32 mouse cellular contexts compared by ENCODE assay signal in genomic region chr2:131895106-131895505, GRCm38 (mm10). TPM values are rescaled to one million over a fixed set of nuclear protein-coding genes. Genes with fewer than 3 reads are reported as not detected.
A peak's percentile ranks its signal among the peaks of the same experiment; 100 is the strongest.
DNase-seq lines count a peak whose midpoint lies in the region; ATAC-seq lines count a peak whose summit lies in the region.
"Had no signal": no experiment of that assay in that cellular context is flagged by ENCODE, and none has a peak within 500 bp of the region (broad histone marks: within the 10 kb centered on the region; RNA-seq: fewer than 3 reads in every experiment).

No protein-coding gene starts in this region.

- peaks cover 20% of the 10 kb centered on the region for H3K4me1 ChIP-seq in heart, embryonic 12.5 days (replicated peaks)
- peaks cover 5% of the 10 kb centered on the region; the same call in 1 of the 2 replicates for H3K4me1 ChIP-seq in midbrain, embryonic 11.5 days (ENCODE audit: control insufficient read depth, insufficient read depth, low read length)
- H3K4me1 ChIP-seq in midbrain, embryonic 10.5 days = peaks cover 21% of the 10 kb centered on the region
- H3K4me1 ChIP-seq: intestine, embryonic 15.5 days had no signal

- no peak for DNase-seq in heart, postnatal 14 days
- peak; percentile 66 for DNase-seq in midbrain, embryonic 11.5 days (ENCODE audit: low spot score, missing footprints)
- DNase-seq in midbrain, embryonic 10.5 days (ENCODE audit: low spot score) = no peak
- DNase-seq in yolk sac, embryonic 10.5 days (ENCODE audit: low spot score) = peak; percentile 47
- DNase-seq in adrenal gland, adult 18-20 months (ENCODE audit: low spot score in 2 of 2) = no peak
- DNase-seq: adrenal gland, postnatal 10 days; adrenal gland, postnatal 36 days; B cell, adult 2 months; cerebellum, adult 18-20 months; cerebellum, adult 9-10 months; cerebellum, postnatal 14 days; forebrain, postnatal 0 days; gastrocnemius, adult 2 months; gastrocnemius, postnatal 14 days had no signal

- ATAC-seq in heart, embryonic 12.5 days (ENCODE audit: insufficient number of reproducible peaks, low FRiP score) = no peak
- ATAC-seq in midbrain, embryonic 11.5 days (ENCODE audit: low FRiP score) = no peak
- ATAC-seq: activated CD4-positive, CD25-positive, alpha-beta regulatory T cell, adult 4 months; forebrain, embryonic 14.5 days; forebrain, postnatal 0 days; hindbrain, embryonic 16.5 days; intestine, embryonic 15.5 days had no signal

- no peak overlapping the region for H3K4me3 ChIP-seq in heart, embryonic 12.5 days
- no peak overlapping the region for H3K4me3 ChIP-seq in midbrain, embryonic 11.5 days (ENCODE audit: low read depth, low read length)
- H3K4me3 ChIP-seq in midbrain, embryonic 10.5 days = no peak overlapping the region
- H3K4me3 ChIP-seq: gastrocnemius, adult 2 months; heart, embryonic 13.5 days; hindbrain, embryonic 10.5 days; hindbrain, embryonic 13.5 days; intestine, embryonic 15.5 days had no signal

- no peaks in the 10 kb centered on the region for H3K27me3 ChIP-seq in heart, embryonic 12.5 days (replicated peaks)
- H3K27me3 ChIP-seq in midbrain, embryonic 11.5 days (ENCODE audit: control insufficient read depth, insufficient read depth, low read length) = no peaks in the 10 kb centered on the region; the same call in 1 of the 2 replicates
- H3K27me3 ChIP-seq in midbrain, embryonic 10.5 days (ENCODE audit: low read depth, poor library complexity, severe bottlenecking) = no peaks in the 10 kb centered on the region
- H3K27me3 ChIP-seq: heart, embryonic 13.5 days; hindbrain, embryonic 13.5 days; intestine, embryonic 15.5 days had no signal

- no peaks in the 10 kb centered on the region for H3K9me3 ChIP-seq in heart, embryonic 12.5 days (replicated peaks)
- no peaks in the 10 kb centered on the region for H3K9me3 ChIP-seq in midbrain, embryonic 11.5 days (ENCODE audit: control insufficient read depth, low read length)
- H3K9me3 ChIP-seq in midbrain, embryonic 10.5 days (replicated peaks) = no peaks in the 10 kb centered on the region
- H3K9me3 ChIP-seq: G1E; heart, embryonic 13.5 days; hindbrain, embryonic 10.5 days; hindbrain, embryonic 13.5 days; intestine, embryonic 15.5 days had no signal

- 36% methylated on average over 2 of the region's 2 CpGs for WGBS in heart, embryonic 12.5 days
- 77% methylated on average over 2 of the region's 2 CpGs for WGBS in midbrain, embryonic 11.5 days
- 87% methylated on average over 2 of the region's 2 CpGs for WGBS in midbrain, embryonic 10.5 days

- H3K4me2 ChIP-seq in heart, embryonic 12.5 days = no peak overlapping the region
- no peak overlapping the region for H3K4me2 ChIP-seq in midbrain, embryonic 11.5 days
- H3K4me2 ChIP-seq: heart, embryonic 13.5 days; hindbrain, embryonic 13.5 days; intestine, embryonic 15.5 days had no signal

- H3K27ac ChIP-seq in heart, embryonic 12.5 days (ENCODE audit: poor library complexity, severe bottlenecking) = 0 out of 2 replicates have a peak overlapping the region, but pooled peaks have one; percentile 6
- no peak overlapping the region for H3K27ac ChIP-seq in midbrain, embryonic 11.5 days (ENCODE audit: low read depth, low read length)
- H3K27ac ChIP-seq in midbrain, embryonic 10.5 days (replicated peaks) = no peak overlapping the region
- H3K27ac ChIP-seq: gastrocnemius, adult 2 months; heart, embryonic 13.5 days; hindbrain, embryonic 10.5 days; hindbrain, embryonic 13.5 days; intestine, embryonic 15.5 days had no signal

- no peaks in the 10 kb centered on the region for H3K36me3 ChIP-seq in heart, embryonic 12.5 days
- no peaks in the 10 kb centered on the region for H3K36me3 ChIP-seq in midbrain, embryonic 11.5 days (ENCODE audit: control insufficient read depth, insufficient read depth, low read length)
- no peaks in the 10 kb centered on the region for H3K36me3 ChIP-seq in midbrain, embryonic 10.5 days
- H3K36me3 ChIP-seq: G1E; heart, embryonic 13.5 days; hindbrain, embryonic 10.5 days; hindbrain, embryonic 13.5 days; intestine, embryonic 15.5 days had no signal

- intact Hi-C loops in heart, postnatal 14 days (cut with DNase I) = loop anchor here (5.0 kb wide), 1 partner anchor 63 kb away; no protein-coding TSS in a partner anchor

- H3K9ac ChIP-seq in heart, embryonic 12.5 days = no peak overlapping the region
- no peak overlapping the region for H3K9ac ChIP-seq in midbrain, embryonic 11.5 days (ENCODE audit: low read length)
- H3K9ac ChIP-seq: forebrain, postnatal 0 days; heart, embryonic 13.5 days; hindbrain, embryonic 13.5 days; intestine, embryonic 15.5 days had no signal

RNA-seq across cellular contexts. Expression of gene Prnp, which starts 14.6 kb away (rescaled TPM):
- 83.6 and 89.1 TPM in 2 replicates for polyA plus RNA-seq in heart, embryonic 12.5 days (2016; fragmentation: Nextera tagmentation; extraction: Ambion mirVana)
- total RNA-seq in heart, postnatal 14 days (2021) = 10 to 100 TPM; 81.6 to 88.1 TPM
- polyA plus RNA-seq in midbrain, embryonic 11.5 days (2014; fragmentation: Nextera tagmentation; extraction: Ambion mirVana) = 27.2 and 29.7 TPM in 2 replicates
- 18.8 and 32.1 TPM in 2 replicates for polyA plus RNA-seq in midbrain, embryonic 10.5 days (2016; fragmentation: Nextera tagmentation; extraction: Ambion mirVana)
- total RNA-seq in adrenal gland, adult 18-20 months (2021) = 100 to 1,000 TPM in 1 of 2 experiments, 10 to 100 TPM in 1; 99.2 to 163 TPM

RNA-seq across cellular contexts. Expression of gene Prn, which starts 14.7 kb away (rescaled TPM):
- polyA plus RNA-seq in heart, embryonic 12.5 days (2016; fragmentation: Nextera tagmentation; extraction: Ambion mirVana) = 0.24 TPM in 1 of 2 replicates, not detected in the other
- total RNA-seq in heart, postnatal 14 days (2021) = 1 to 10 TPM in 1 of 2 experiments, under 1 TPM in 1; 0.71 to 2.8 TPM
- polyA plus RNA-seq in midbrain, embryonic 11.5 days (2014; fragmentation: Nextera tagmentation; extraction: Ambion mirVana) = not detected in 2 replicates
- not detected in 2 replicates for polyA plus RNA-seq in midbrain, embryonic 10.5 days (2016; fragmentation: Nextera tagmentation; extraction: Ambion mirVana)
- not detected for total RNA-seq in adrenal gland, adult 18-20 months (2021)
- total RNA-seq: adrenal gland, postnatal 10 days; CH12.LX; G1E; gastrocnemius, postnatal 14 days; gastrocnemius, postnatal 4 days had no signal
- polyA plus RNA-seq: activated CD4-positive, CD25-positive, alpha-beta regulatory T cell, adult 4 months; embryonic facial prominence, embryonic 11.5 days; embryonic facial prominence, embryonic 14.5 days; forebrain, embryonic 11.5 days; forebrain, postnatal 0 days; frontal cortex, adult 2 months; G1E; heart, embryonic 13.5 days; heart, embryonic 16.5 days; hindbrain, embryonic 10.5 days; hindbrain, embryonic 13.5 days; hindbrain, embryonic 16.5 days had no signal

RNA-seq across cellular contexts. Expression of gene Erv3, which starts 35.6 kb away (rescaled TPM):
- polyA plus RNA-seq in heart, embryonic 12.5 days (2016; fragmentation: Nextera tagmentation; extraction: Ambion mirVana) = not detected in 2 replicates
- not detected for total RNA-seq in heart, postnatal 14 days (2021)
- not detected in 2 replicates for polyA plus RNA-seq in midbrain, embryonic 11.5 days (2014; fragmentation: Nextera tagmentation; extraction: Ambion mirVana)
- polyA plus RNA-seq in midbrain, embryonic 10.5 days (2016; fragmentation: Nextera tagmentation; extraction: Ambion mirVana) = not detected in 2 replicates
- total RNA-seq in adrenal gland, adult 18-20 months (2021) = not detected
- total RNA-seq: adrenal gland, postnatal 10 days; adrenal gland, postnatal 36 days; CH12.LX; forebrain, postnatal 0 days; gastrocnemius, adult 2 months; gastrocnemius, postnatal 14 days; heart, adult 8-10 months; heart, postnatal 25 days had no signal
- polyA plus RNA-seq: activated CD4-positive, CD25-positive, alpha-beta regulatory T cell, adult 4 months; embryonic facial prominence, embryonic 11.5 days; embryonic facial prominence, embryonic 14.5 days; forebrain, embryonic 11.5 days; forebrain, embryonic 14.5 days; heart, embryonic 13.5 days; heart, embryonic 16.5 days; hindbrain, embryonic 13.5 days; hindbrain, embryonic 16.5 days; intestine, embryonic 15.5 days had no signal

RNA-seq across cellular contexts. Expression of gene Prnd, which starts 55.6 kb away (rescaled TPM):
- polyA plus RNA-seq in heart, embryonic 12.5 days (2016; fragmentation: Nextera tagmentation; extraction: Ambion mirVana) = 5.4 and 6.2 TPM in 2 replicates
- total RNA-seq in heart, postnatal 14 days (2021) = 10 to 100 TPM in 1 of 2 experiments, 1 to 10 TPM in 1; 3.2 to 10.4 TPM
- polyA plus RNA-seq in midbrain, embryonic 11.5 days (2014; fragmentation: Nextera tagmentation; extraction: Ambion mirVana) = 5.3 and 6.9 TPM in 2 replicates
- polyA plus RNA-seq in midbrain, embryonic 10.5 days (2016; fragmentation: Nextera tagmentation; extraction: Ambion mirVana) = 3.6 and 5.1 TPM in 2 replicates
- total RNA-seq in adrenal gland, adult 18-20 months (2021) = under 1 TPM in 1 of 2 experiments, not detected in 1; 0.67 TPM
- polyA plus RNA-seq: G1E had no signal

Comparison
In these comparisons a context has a peak if more than half of its experiments do, and no peak if none do; other contexts are left out.
1. DNase-seq: peak in midbrain, embryonic 11.5 days (single experiment) and yolk sac, embryonic 10.5 days (single experiment); none in heart, postnatal 14 days (0 of 2), midbrain, embryonic 10.5 days (single experiment) and adrenal gland, adult 18-20 months (0 of 2).